Mouse (Mus musculus) bone marrow, adult 2 months (tissue): ENCODE data around the gene Cbx3.

ENCODE experiments used
- CTCF ChIP-seq: fragments of 200-500 bp; IDR thresholded peaks from 2 replicates; pipeline ENCODE4 v1.5.1; 2011; ENCODE audit warnings: low read length, control low read depth; ENCODE audit not compliant: control insufficient read depth, insufficient read depth
- POLR2A ChIP-seq: fragments of 200-500 bp; IDR thresholded peaks from 2 replicates; pipeline ENCODE4 v1.6.1; 2011; ENCODE audit warnings: low read depth, mild to moderate bottlenecking, control low read depth, low read length, borderline replicate concordance; ENCODE audit not compliant: control insufficient read depth

- TF ChIP-seq CTCF, result no peak
- no peak for TF ChIP-seq POLR2A
These were observed 27.8 kb upstream of the Cbx3 start for GRCm38 (mm10) chr6:51442191-51442835.
